Mouse (Mus musculus): ENCODE results near the gene Slc2a9.

DNA sequence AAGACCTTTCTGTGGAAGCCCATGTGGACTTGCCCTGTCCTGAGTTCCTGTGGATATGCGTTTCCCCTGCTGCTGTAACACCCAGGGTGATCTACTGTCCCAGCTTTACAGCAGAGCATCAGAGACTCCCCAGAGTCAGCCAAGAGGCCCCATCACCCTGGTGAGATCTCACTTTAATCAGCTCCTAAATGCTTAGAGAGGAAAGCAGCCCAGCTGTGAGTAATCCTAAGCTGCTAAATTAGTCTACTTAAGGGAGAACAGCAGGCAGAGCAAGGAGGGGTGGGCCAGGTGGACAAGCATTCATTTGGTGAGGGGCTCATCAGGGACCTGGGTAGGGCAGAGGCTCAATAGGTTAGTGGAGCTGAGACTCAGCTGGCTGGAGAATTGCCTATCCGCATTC is 137.4 kb downstream of the Slc2a9 start:
- no peak for TF ChIP-seq TAL1 (IDR thresholded peaks at IDR 0.05; ENCODE audit: low read length)
- TF ChIP-seq GATA1 (IDR thresholded peaks at IDR 0.05; ENCODE audit: low read length) = no peak

Data from erythroblast, embryonic 14.5 days (primary cell).